Mouse (Mus musculus): ENCODE measurements around the gene Olfr1130.
"Not testable (repeated sequence)": the region's sequence is repeated elsewhere in the genome, so short reads cannot be mapped to it uniquely, and the experiment has no call there.

Gene Olfr1130

DNA sequence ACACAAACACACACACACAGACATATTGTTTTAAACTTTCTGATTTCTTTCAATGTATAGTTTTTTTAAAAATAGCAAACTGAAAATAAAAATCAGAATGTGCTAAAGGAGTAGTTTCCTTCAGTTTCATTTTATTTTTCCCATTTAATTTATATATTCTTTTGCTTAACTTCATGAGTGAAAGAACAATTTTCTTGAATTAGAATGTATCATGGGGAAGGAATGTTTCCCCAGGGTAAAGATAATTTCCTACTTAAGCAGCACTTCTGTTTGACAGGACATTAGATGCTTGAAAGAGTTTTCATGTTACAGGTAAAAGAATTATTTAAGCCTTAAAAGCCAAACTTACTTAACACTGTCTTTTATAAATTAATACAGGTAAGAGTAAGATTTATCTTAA lies at the start of gene Olfr1130:
Gene Olfr1130 (plus strand): TSS at position 301 of the 400 bp plus-strand sequence.
- DNase-seq (ENCODE audit: low spot score in 2 of 2), result not testable (repeated sequence)

DNA sequence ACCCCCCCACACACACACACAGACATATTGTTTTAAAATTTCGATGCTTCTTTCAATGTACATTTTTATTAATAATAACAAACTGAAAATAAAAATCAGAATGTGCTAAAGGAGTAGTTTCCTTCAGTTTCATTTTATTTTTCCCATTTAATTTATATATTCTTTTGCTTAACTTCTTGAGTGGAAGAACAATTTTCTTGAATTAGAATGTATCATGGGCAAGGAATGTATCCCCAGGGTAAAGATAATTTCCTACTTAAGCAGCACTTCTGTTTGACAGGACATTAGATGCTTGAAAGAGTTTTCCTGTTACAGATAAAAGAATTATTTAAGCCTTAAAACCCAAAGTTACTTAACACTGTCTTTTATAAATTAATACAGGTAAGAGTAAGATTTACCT lies 32.4 kb upstream of the Olfr1130 start, which contains the start of gene Olfr1129:
Gene Olfr1129 (plus strand): TSS at position 301 of the 400 bp plus-strand sequence.
- DNase-seq (ENCODE audit: low spot score in 2 of 2), result not testable (repeated sequence)

DNA sequence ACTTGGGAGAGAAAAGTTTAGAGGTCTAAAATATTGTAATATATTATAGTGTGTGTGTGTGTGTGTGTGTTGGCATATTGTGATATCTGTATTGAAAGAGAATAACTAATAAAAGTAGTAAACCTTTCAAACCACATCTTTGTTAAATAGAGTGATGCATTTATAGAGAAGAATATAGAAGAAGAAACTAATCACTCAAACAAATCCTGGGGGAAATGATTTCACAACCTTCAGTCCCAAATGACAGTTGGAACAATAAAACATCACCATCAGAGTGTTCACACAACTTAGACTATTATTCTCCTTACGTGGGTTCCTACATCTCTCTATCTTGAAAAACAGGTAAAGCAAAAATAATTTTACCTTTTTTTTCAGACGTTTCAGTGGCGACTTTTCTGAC lies 20.8 kb downstream of the Olfr1130 start, which contains the start of gene Olfr1131:
Gene Olfr1131 (plus strand): TSS at position 301 of the 400 bp plus-strand sequence.
- no peak for DNase-seq (ENCODE audit: low spot score in 2 of 2)

DNA sequence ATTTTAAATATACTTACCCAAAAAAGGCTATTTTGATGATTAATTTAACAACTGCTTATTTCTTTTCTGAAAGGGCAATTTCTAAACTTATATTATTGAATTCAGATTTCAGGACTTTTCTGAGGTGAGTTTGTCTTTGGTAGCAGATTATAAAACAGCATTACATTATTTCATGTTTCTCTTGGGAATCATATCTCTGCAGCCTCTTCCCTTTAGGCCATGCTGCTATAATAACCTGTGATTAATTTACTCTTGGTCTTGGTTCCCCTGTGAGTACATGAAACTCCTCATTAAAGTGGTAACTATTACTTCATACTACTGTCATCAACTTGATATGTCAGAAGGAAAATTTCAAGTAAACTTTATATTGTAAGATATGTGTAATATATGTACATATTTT lies 31.4 kb downstream of the Olfr1130 start, which contains the start of gene Olfr1132:
Gene Olfr1132 (minus strand): TSS at position 101 of the 400 bp plus-strand sequence.
- DNase-seq (ENCODE audit: low spot score in 2 of 2), result no peak

DNA sequence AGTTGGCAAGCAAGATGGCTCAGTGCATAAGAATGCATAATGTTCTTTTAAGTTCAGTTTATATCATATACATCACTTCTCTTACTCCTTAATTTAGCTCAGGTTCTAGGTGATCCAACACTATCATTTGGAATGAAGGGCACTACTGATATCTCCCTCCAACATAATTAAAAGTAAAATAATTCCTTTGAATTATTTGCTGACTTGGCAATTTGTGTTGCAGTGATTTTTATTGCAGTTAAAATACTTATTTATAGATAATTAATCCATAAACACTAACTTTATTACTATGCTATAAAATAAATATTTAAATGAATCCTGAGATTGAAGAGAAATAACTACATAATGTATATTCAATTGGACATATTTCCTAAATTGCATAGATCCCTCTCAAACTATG lies 36.4 kb downstream of the Olfr1130 start:
- no peak for DNase-seq (ENCODE audit: low spot score in 2 of 2)

DNA sequence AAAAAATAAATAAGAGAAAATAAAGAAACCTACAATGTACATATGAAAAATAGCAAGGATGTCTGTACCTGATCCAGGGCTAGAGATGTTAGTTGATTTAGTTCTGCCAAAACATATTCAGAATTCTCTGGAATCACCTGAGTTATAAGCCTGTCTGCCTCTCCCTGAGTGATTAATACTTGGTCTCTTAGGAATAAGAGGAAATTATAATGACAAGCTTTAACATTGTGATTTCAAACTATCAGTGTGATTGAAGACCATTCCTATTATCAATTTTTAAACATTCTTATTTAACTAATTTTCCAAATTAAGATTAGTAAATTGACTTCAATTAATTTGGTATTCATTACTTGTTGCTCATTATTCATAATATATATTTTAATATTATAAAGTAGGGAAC lies 41.3 kb downstream of the Olfr1130 start, which contains the start of gene Olfr1133:
Gene Olfr1133 (minus strand): TSS at position 101 of the 400 bp plus-strand sequence.
- DNase-seq (ENCODE audit: low spot score in 2 of 2), result no peak

DNA sequence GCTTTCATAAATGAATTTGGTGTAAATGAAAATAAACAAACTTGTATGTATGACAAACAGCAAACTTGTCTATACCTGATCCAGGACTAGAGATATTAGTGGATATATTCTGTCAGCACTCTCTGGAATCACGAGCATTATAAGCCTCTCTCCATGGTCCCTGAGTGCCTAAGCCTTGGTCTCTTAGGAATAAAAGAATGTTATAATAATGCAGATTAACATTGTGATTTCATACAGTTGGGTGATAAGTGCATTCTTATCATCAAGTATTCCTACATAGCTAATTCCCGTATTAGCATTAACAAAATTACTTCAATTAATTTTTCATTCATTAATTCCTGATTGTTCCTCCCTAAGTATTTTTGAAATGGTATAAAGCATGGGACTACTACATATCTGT lies 52.3 kb downstream of the Olfr1130 start, which contains the start of gene Olfr1134:
Gene Olfr1134 (minus strand): TSS at position 101 of the 400 bp plus-strand sequence.
- no peak for DNase-seq (ENCODE audit: low spot score in 2 of 2)
